Mouse (Mus musculus) small intestine, adult 2 months (tissue): Measurements from ENCODE around the gene Nrg3. TPM values are rescaled to one million over a fixed set of nuclear protein-coding genes. Genes with fewer than 3 reads are reported as not detected.
"Not testable (repeated sequence)": the region's sequence is repeated elsewhere in the genome, so short reads cannot be mapped to it uniquely, and the experiment has no call there.

Source experiments
- H3K27ac ChIP-seq: fragments of 200-500 bp; 2 replicates; pipeline ENCODE4 v1.5.1; 2012; ENCODE audit warnings: low read depth, low read length, control low read depth, inconsistent platforms; ENCODE audit not compliant: insufficient read depth
- H3K27me3 ChIP-seq: fragments of 200-500 bp; 2 replicates; pipeline ENCODE4 v1.6.1; 2012; ENCODE audit warnings: mild to moderate bottlenecking, moderate library complexity, low read length, inconsistent platforms; ENCODE audit not compliant: control insufficient read depth, insufficient read depth
- H3K36me3 ChIP-seq: fragments of 200-500 bp; 2 replicates; pipeline ENCODE4 v1.6.1; 2012; ENCODE audit warnings: mild to moderate bottlenecking, low read length, control low read depth, inconsistent platforms; ENCODE audit not compliant: control insufficient read depth, insufficient read depth
- H3K4me1 ChIP-seq: fragments of 200-500 bp; 2 replicates; pipeline ENCODE4 v1.6.1; 2012; ENCODE audit warnings: low read length, inconsistent platforms, mixed read lengths; ENCODE audit not compliant: control insufficient read depth, insufficient read depth, insufficient read length
- H3K4me3 ChIP-seq: fragments of 200-500 bp; 2 replicates; pipeline ENCODE4 v1.5.1; 2012; ENCODE audit warnings: low read depth, mild to moderate bottlenecking, control low read depth, inconsistent platforms, low read length, moderate library complexity
- CTCF ChIP-seq: fragments of 200-500 bp; IDR thresholded peaks from 2 replicates; pipeline ENCODE4 v1.5.1; 2012; ENCODE audit warnings: low read depth, mild to moderate bottlenecking, control low read depth, inconsistent platforms, low read length, moderate library complexity, mixed read lengths; ENCODE audit not compliant: insufficient replicate concordance, insufficient read length; ENCODE audit errors: extremely low read depth
- POLR2A ChIP-seq: fragments of 200-500 bp; IDR thresholded peaks from 2 replicates; pipeline ENCODE4 v1.6.1; 2012; ENCODE audit warnings: low read depth, mild to moderate bottlenecking, control low read depth, inconsistent platforms, low read length, moderate library complexity
- WGBS: fragments of 180-500 bp; shearing (Covaris S2); methylation state at CpG from one replicate; pipeline ENCODE4 v1.1.7; 2018; 5-methylcytosine and 5-hydroxymethylcytosine counted together
- polyA plus RNA-seq: library from polyadenylated mRNA; depleted of rRNA; stranded (reverse); fragments of >200 nt; gene quantifications from 2 replicates; pipeline ENCODE4 v1.2.3, GENCODE M21; 2012

The Nrg3 gene
- polyA plus RNA-seq, 1 experiment = 0.18 TPM

DNA sequence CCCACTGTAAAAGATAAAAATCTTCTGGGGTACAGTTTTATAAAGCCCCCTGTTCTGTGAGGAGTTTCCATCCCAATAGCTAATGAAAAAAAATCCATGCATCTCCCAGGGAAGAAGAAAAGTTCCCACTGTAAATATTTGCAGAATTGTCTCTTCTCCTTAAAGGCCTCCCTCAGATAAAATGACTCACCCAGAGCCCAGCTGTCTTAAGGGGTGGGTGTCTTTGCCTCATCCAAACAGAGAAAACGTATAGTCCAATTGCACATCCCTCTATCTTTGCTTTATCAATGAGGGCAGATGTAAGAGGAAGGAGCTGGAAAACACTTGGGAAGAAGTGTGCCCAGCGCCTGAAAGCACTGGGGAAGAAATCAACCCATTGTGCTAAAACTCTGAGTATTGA lies 1028.1 kb downstream of the Nrg3 start:
- H3K4me1 ChIP-seq = no peaks in the 10 kb centered on the region
- no peak overlapping the region for H3K4me3 ChIP-seq
- no peak overlapping the region for H3K27ac ChIP-seq
- WGBS = 72% methylated on average over 2 of the region's 2 CpGs
- H3K27me3 ChIP-seq = no peaks in the 10 kb centered on the region
- TF ChIP-seq CTCF (no peak), POLR2A (no peak)
- no peaks in the 10 kb centered on the region for H3K36me3 ChIP-seq

DNA sequence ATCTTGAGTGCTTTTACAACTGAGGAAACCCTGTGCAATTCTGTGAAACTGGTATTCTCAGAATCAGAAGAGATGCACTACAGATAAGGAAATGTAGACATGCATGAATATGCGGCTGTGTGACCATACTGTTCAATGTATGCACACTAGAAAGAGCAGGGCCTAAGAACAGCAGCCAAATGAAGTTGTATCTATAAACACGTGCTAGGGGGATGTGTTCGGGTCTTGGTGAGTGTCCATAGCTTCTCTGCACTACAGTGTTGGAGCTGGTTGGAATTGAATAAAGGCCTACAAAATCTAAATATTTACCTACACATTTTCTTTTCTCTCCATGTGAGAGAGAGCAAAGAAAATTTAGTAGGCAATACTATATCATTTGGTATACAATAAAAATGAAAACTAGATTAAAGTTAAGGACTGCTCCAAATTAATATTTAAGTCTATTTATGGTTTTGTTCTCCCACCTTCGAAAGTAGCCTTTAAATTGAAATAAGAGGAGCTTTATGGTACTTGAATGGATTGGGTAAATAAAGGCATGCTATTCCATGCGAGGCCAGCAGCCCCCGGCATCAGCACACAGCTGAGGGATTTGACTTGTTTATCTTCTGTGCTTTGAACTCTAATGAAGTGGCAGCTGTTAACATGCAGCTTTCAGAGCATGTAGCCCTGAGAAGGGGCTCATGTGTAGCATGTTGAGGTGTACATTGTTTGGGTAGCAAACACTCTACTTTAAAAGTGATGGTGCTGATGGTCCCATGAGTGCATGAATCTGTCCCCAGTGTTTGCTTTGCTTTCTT lies 1038.9 kb downstream of the Nrg3 start:
- no peak overlapping the region for H3K4me3 ChIP-seq
- 45% methylated on average over 6 of the region's 6 CpGs for WGBS
- no peaks in the 10 kb centered on the region for H3K4me1 ChIP-seq
- H3K27ac ChIP-seq = no peak overlapping the region
- H3K27me3 ChIP-seq = no peaks in the 10 kb centered on the region
- no peaks in the 10 kb centered on the region for H3K36me3 ChIP-seq
- no peak for TF ChIP-seq POLR2A
- TF ChIP-seq CTCF = no peak

DNA sequence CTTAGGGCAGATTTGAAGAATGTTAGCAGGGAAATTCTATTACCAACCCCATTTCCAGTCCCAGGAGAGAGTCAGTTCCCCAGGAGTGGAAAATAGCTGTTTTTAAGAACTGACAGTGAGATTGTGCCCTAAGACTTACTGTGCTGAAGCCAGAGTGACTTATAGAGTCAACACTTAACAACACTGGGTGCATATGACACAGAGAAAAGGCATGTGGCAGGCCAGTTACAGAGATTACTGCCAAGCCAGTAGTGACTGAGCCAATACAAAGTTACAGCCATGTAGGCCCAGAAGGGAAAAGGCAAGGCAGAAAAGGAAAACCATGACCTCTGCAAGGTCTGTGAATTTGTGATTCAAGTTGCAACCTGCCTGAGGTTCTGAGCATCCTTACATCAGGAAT lies 1098.2 kb downstream of the Nrg3 start:
- TF ChIP-seq POLR2A (no peak), CTCF (no peak)
- Histone ChIP-seq H3K4me1 (no peaks in the 10 kb centered on the region), H3K27ac (no peak overlapping the region), H3K27me3 (no peaks in the 10 kb centered on the region), H3K36me3 (no peaks in the 10 kb centered on the region), H3K4me3 (no peak overlapping the region)

DNA sequence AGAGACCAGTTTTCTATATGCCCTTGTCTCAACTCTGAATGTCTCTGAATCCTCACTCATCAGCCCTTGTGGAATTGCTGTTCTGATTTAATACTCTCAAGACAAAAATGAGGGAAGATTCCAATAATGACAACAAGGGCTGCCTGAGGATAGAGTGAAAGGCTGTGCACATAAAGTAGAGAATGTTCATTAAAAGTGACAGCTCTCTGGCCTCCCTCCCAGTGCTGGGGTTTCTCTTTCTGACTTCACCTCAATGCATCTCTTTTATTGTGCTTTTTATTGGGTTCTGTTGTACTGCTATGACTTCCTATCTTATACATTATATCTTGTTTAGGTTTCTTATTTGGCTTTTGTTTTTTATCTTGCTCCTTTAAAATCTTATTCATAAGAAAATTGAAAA lies 1131.9 kb downstream of the Nrg3 start:
- TF ChIP-seq POLR2A (no peak), CTCF (no peak)
- no peak overlapping the region for H3K4me3 ChIP-seq
- H3K27me3 ChIP-seq = no peaks in the 10 kb centered on the region
- no peaks in the 10 kb centered on the region for H3K36me3 ChIP-seq
- H3K27ac ChIP-seq = no peak overlapping the region
- no peaks in the 10 kb centered on the region for H3K4me1 ChIP-seq

DNA sequence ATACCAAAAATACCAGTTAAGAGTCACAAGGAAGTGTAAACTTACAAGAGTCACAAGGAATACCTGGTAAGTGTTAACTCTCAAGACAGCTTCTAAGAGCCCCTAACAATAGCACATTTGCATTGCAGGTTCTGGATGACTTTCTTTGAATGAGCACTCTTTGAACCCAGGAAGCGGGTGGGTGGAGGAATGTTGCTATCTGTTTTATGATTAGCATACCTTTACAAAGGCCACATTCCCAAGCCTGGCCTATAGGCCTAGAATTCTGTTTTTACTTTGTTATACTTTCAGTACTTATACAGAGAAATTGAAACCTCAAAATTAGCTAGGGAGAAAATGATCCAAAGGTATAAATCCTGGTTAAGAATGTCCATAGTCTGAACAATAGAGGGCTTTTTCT lies 1150.0 kb downstream of the Nrg3 start:
- not testable (repeated sequence) for H3K27ac ChIP-seq, H3K27me3 ChIP-seq, H3K4me1 ChIP-seq, H3K36me3 ChIP-seq, H3K4me3 ChIP-seq
- 71% methylated on average over 1 of the region's 1 CpGs for WGBS

DNA sequence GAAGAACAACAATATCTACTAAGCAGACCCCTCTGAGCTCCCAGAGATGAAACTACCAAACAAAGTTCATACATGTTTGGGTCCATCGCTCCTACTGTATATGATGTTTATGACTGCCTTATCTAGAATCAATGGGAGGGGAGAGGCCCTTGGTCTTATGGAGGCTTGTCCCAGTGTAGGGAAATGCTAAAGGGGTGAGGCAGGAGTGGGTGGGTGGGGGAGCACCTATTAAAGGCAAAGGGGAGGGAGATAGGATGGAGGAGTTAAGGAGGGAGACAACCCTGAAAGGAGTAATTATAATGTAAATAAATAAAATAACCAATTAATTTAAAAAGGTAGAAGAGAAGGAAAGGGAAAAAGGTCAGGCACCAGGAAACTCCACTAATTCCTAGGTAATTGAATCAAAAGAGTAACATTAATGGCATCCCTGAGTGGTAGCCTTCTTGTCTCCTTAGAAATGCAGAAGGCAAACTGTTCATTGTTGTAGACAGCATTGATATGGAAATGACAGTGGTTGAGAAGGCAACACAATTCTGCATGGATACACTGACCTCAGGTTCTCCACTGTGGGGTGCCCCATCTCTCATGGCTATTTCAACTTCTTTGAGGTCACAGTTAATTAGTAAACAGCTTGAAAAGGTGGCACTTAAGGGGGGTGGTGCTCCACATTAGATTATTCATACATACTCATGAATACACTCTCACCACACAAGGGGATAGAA lies 1152.1 kb downstream of the Nrg3 start:
- Histone ChIP-seq H3K27ac (no peak overlapping the region), H3K4me1 (no peaks in the 10 kb centered on the region), H3K4me3 (no peak overlapping the region), H3K27me3 (no peaks in the 10 kb centered on the region), H3K36me3 (no peaks in the 10 kb centered on the region)
- WGBS = 85% methylated on average over 1 of the region's 1 CpGs
- TF ChIP-seq POLR2A (no peak), CTCF (no peak)
